9 mouse cellular contexts compared by ENCODE assay signal in the genomic region with DNA sequence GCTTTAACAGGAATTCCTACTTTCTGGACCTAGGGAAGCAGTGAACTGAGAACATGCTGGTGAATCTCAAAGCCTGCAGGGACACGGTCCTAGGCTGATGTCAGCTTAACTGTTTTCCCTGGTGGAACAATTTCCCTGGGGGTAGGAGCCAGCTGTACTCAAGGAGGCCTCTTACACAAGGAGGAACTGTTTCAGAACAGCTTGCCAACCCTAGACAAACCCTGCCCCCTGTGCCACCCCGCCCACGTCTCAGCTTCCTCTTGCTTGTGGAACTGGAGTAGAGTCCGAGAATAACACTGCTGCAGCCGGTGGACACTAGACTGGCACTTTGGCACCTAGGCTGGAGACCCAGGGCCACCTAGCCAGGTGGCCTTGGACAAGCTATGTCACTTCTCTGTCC.
A peak's percentile ranks its signal among the peaks of the same experiment; 100 is the strongest.
DNase-seq lines count a peak whose midpoint lies in the region; ATAC-seq and TF ChIP-seq lines count a peak whose summit lies in the region.
"Had no signal": no experiment of that assay in that cellular context is flagged by ENCODE, and none has a peak within 500 bp of the region (broad histone marks: within the 10 kb centered on the region; RNA-seq: fewer than 3 reads in every experiment).

No protein-coding gene starts in this region.

- ATAC-seq in monocyte, adult 5-6 weeks (replicated peaks; ENCODE audit: insufficient number of reproducible peaks, low FRiP score, low TSS enrichment, poor library complexity, severe bottlenecking): peak; percentile 87
- ATAC-seq in intestine, embryonic 16.5 days: no peak
- ATAC-seq in kidney, embryonic 16.5 days (ENCODE audit: low FRiP score, low TSS enrichment): no peak

- H3K9me3 ChIP-seq in intestine, embryonic 16.5 days (ENCODE audit: control insufficient read depth, low read length): no peaks in the 10 kb centered on the region
- H3K9me3 ChIP-seq in kidney, embryonic 16.5 days (ENCODE audit: low read length): no peaks in the 10 kb centered on the region
- H3K9me3 ChIP-seq: G1E had no signal

- no peaks in the 10 kb centered on the region for H3K36me3 ChIP-seq in kidney, adult 2 months (ENCODE audit: control insufficient read depth, insufficient read depth, low read length)
- no peaks in the 10 kb centered on the region for H3K36me3 ChIP-seq in intestine, embryonic 16.5 days (ENCODE audit: control insufficient read depth, insufficient read depth, low read length)
- no peaks in the 10 kb centered on the region for H3K36me3 ChIP-seq in kidney, embryonic 16.5 days (ENCODE audit: insufficient read depth, low read length)
- H3K36me3 ChIP-seq: G1E had no signal

- intact Hi-C loops in heart, postnatal 36 days (cut with DNase I): no loop called here

- no peaks in the 10 kb centered on the region for H3K4me1 ChIP-seq in kidney, adult 2 months (ENCODE audit: control insufficient read depth, insufficient read depth, low read length)
- no peaks in the 10 kb centered on the region for H3K4me1 ChIP-seq in intestine, embryonic 16.5 days (ENCODE audit: control insufficient read depth, insufficient read depth, low read length)
- no peaks in the 10 kb centered on the region for H3K4me1 ChIP-seq in kidney, embryonic 16.5 days (ENCODE audit: insufficient read depth, low read length)

- H3K9ac ChIP-seq in intestine, embryonic 16.5 days (ENCODE audit: low read depth, low read length): no peak overlapping the region
- no peak overlapping the region for H3K9ac ChIP-seq in kidney, embryonic 16.5 days (replicated peaks; ENCODE audit: low read length)

- no peak overlapping the region for H3K4me2 ChIP-seq in intestine, embryonic 16.5 days (ENCODE audit: low read depth, low read length)
- H3K4me2 ChIP-seq in kidney, embryonic 16.5 days (replicated peaks; ENCODE audit: low read depth, low read length): no peak overlapping the region

- TF ChIP-seq CTCF in kidney, adult 2 months (conservative IDR thresholded peaks at IDR 0.05; ENCODE audit: insufficient read depth, insufficient read length, low read depth, low read length): no peak

- WGBS in kidney, adult 2 months: 44% methylated on average over 5 of the region's 5 CpGs
- 69% methylated on average over 5 of the region's 5 CpGs for WGBS in intestine, embryonic 16.5 days
- WGBS in kidney, embryonic 16.5 days: 54% methylated on average over 5 of the region's 5 CpGs

- H3K4me3 ChIP-seq in kidney, adult 2 months (ENCODE audit: insufficient read depth, low read depth, low read length): no peak overlapping the region
- no peak overlapping the region for H3K4me3 ChIP-seq in intestine, embryonic 16.5 days (ENCODE audit: low read length)
- no peak overlapping the region for H3K4me3 ChIP-seq in kidney, embryonic 16.5 days (ENCODE audit: low read length)

- no peaks in the 10 kb centered on the region for H3K27me3 ChIP-seq in kidney, adult 2 months (replicated peaks; ENCODE audit: control insufficient read depth, insufficient read depth, low read length)
- H3K27me3 ChIP-seq in intestine, embryonic 16.5 days (replicated peaks; ENCODE audit: control insufficient read depth, insufficient read depth, low read length): no peaks in the 10 kb centered on the region
- no peaks in the 10 kb centered on the region for H3K27me3 ChIP-seq in kidney, embryonic 16.5 days (ENCODE audit: insufficient read depth, low read length)

- DNase-seq in kidney, adult 2 months: peak; percentile 9
- no peak for DNase-seq in kidney, adult 8-10 months
- peak; percentile 13 for DNase-seq in adrenal gland, postnatal 25 days
- DNase-seq in heart, postnatal 36 days: peak; percentile 21 to 27
- DNase-seq in embryo, embryonic 10.5 days (ENCODE audit: low spot score): no peak

- no peak for TF ChIP-seq POLR2A in kidney, adult 2 months (IDR thresholded peaks at IDR 0.05; ENCODE audit: low read depth, low read length)

- no peak overlapping the region for H3K27ac ChIP-seq in kidney, adult 2 months (ENCODE audit: insufficient read depth, low read depth, low read length)
- H3K27ac ChIP-seq in intestine, embryonic 16.5 days (ENCODE audit: low read length): no peak overlapping the region
- H3K27ac ChIP-seq in kidney, embryonic 16.5 days (ENCODE audit: low read length): no peak overlapping the region

Comparison
In these comparisons a context has a peak if more than half of its experiments do, and no peak if none do; other contexts are left out.
1. DNase-seq: peak in kidney, adult 2 months (single experiment), adrenal gland, postnatal 25 days (single experiment) and heart, postnatal 36 days (2 of 2); none in kidney, adult 8-10 months (0 of 2) and embryo, embryonic 10.5 days (single experiment).